Mouse (Mus musculus) G1E (cell line): ENCODE data around the gene Ahcyl2.

ENCODE experiments used
- CTCF ChIP-seq: IDR thresholded peaks from 2 replicates; pipeline ENCODE4 v1.5.1; 2012; ENCODE audit warnings: low read depth, low read length, inconsistent platforms, mixed read lengths
- GATA1 ChIP-seq: IDR thresholded peaks from 2 replicates; pipeline ENCODE4 v1.6.1; 2012; ENCODE audit warnings: borderline replicate concordance, low read length, inconsistent platforms, mixed read lengths
- GATA2 ChIP-seq: IDR thresholded peaks from 2 replicates; pipeline ENCODE4 v1.6.1; 2012; ENCODE audit warnings: low read depth, low read length, inconsistent platforms, borderline replicate concordance
- POLR2AphosphoS5 ChIP-seq: IDR thresholded peaks from 2 replicates; pipeline ENCODE4 v1.6.1; 2012; ENCODE audit warnings: low read depth, low read length, inconsistent platforms; ENCODE audit not compliant: insufficient replicate concordance

DNA sequence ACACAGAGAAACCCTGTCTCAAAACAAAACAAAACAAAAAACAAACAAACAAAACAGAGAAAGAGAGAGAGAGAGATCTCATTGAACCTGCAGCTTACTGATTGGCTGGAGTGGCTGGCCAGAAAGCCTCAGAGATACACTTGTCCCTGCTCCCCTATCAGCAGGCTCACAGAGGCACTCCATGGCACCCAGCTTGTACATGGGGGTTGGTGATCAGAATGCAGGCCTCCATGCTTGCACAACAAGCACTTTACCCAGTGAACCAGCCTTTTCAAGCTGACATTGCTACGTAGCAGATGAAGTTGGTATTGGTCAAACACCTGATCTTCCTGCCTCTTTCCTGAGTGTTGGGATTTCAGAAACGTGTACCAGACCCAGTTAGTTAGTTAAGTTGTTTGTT is 105.8 kb downstream of the Ahcyl2 start:
- TF ChIP-seq CTCF: no peak
- TF ChIP-seq GATA1: no peak
- TF ChIP-seq GATA2: no peak
- TF ChIP-seq POLR2AphosphoS5: no peak
